Mouse (Mus musculus): ENCODE data around the gene Fxyd6. TPM values are rescaled to one million over a fixed set of nuclear protein-coding genes. Genes with fewer than 3 reads are reported as not detected.

Fxyd6 gene
- polyA plus RNA-seq, 1 experiment from 2014 or later = 184 TPM

GRCm38 (mm10) chr9:45432639-45433038, 62.7 kb downstream of the Fxyd6 start:
- Histone ChIP-seq H3K27me3 (ENCODE audit: insufficient read depth, low read length) (peaks cover 46% of the 10 kb centered on the region), H3K9ac (replicated peaks; ENCODE audit: low read length) (no peak overlapping the region), H3K4me1 (ENCODE audit: insufficient read depth, low read length) (peaks cover 11% of the 10 kb centered on the region; the same call in 1 of the 2 replicates), H3K27ac (ENCODE audit: low read length) (no peak overlapping the region), H3K4me3 (ENCODE audit: low read length) (no peak overlapping the region), H3K36me3 (ENCODE audit: insufficient read depth, low read length) (no peaks in the 10 kb centered on the region), H3K4me2 (replicated peaks; ENCODE audit: low read depth, low read length) (no peak overlapping the region), H3K9me3 (ENCODE audit: low read length) (no peaks in the 10 kb centered on the region)
- 78% methylated on average over 12 of the region's 12 CpGs for WGBS
- ATAC-seq (ENCODE audit: low FRiP score, low TSS enrichment) = no peak

DNA sequence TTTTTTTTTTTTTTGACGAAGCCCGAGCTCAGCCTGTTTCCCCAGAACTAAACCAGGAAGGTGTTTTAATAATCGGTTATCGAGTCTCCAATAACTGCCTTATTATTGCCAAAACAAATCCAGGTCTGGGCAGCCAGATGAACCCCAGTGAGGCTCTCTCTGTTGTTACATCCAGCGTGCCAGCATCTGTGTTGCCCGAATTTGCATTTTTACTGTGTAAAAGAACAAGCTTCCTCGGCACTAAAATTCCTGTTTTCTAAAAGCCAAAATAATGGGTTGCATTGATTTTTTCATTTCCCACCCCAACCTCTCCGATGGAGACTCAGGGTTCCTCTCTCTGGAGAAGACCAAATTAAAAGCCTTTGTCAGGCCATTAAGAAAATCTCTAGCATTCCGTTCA, 63.1 kb downstream of the Fxyd6 start:
- Histone ChIP-seq H3K4me2 (replicated peaks; ENCODE audit: low read depth, low read length) (no peak overlapping the region), H3K4me3 (ENCODE audit: low read length) (no peak overlapping the region), H3K27me3 (ENCODE audit: insufficient read depth, low read length) (peaks cover 46% of the 10 kb centered on the region), H3K36me3 (ENCODE audit: insufficient read depth, low read length) (no peaks in the 10 kb centered on the region), H3K9me3 (ENCODE audit: low read length) (no peaks in the 10 kb centered on the region), H3K4me1 (ENCODE audit: insufficient read depth, low read length) (peaks cover 11% of the 10 kb centered on the region; the same call in 1 of the 2 replicates), H3K9ac (replicated peaks; ENCODE audit: low read length) (no peak overlapping the region), H3K27ac (ENCODE audit: low read length) (no peak overlapping the region)
- 79% methylated on average over 9 of the region's 9 CpGs for WGBS
- no peak for ATAC-seq (ENCODE audit: low FRiP score, low TSS enrichment)

DNA sequence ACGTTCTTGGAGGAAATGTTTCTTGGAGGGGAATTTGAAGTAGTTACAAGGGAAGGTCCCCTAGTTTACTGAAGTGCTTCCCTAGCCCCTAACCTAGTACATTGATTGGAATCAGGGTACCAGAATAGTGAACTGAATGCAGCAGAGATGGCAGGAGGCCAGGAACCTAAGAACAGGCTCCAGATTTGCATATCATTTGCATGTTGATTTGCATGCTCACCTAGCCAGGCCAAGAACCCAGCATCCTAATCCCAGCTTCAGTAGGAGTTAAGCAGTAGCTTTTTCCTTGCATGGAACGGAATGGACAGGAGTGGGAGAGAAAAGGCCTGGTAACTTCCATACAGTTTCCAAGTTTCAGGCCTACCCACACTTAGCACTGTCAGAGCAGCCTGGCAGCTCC, 64.2 kb downstream of the Fxyd6 start:
- 74% methylated on average over 2 of the region's 2 CpGs for WGBS
- Histone ChIP-seq H3K4me1 (ENCODE audit: insufficient read depth, low read length) (peaks cover 11% of the 10 kb centered on the region; the same call in 1 of the 2 replicates), H3K36me3 (ENCODE audit: insufficient read depth, low read length) (no peaks in the 10 kb centered on the region), H3K27ac (ENCODE audit: low read length) (no peak overlapping the region), H3K27me3 (ENCODE audit: insufficient read depth, low read length) (peaks cover 41% of the 10 kb centered on the region), H3K4me3 (ENCODE audit: low read length) (no peak overlapping the region), H3K4me2 (replicated peaks; ENCODE audit: low read depth, low read length) (no peak overlapping the region), H3K9ac (replicated peaks; ENCODE audit: low read length) (no peak overlapping the region), H3K9me3 (ENCODE audit: low read length) (no peaks in the 10 kb centered on the region)
- ATAC-seq (ENCODE audit: low FRiP score, low TSS enrichment) = no peak

GRCm38 (mm10) chr9:45439025-45439424, 69.0 kb downstream of the Fxyd6 start:
- Histone ChIP-seq H3K4me3 (ENCODE audit: low read length) (no peak overlapping the region), H3K4me2 (replicated peaks; ENCODE audit: low read depth, low read length) (no peak overlapping the region), H3K4me1 (ENCODE audit: insufficient read depth, low read length) (no peaks in the 10 kb centered on the region), H3K9me3 (ENCODE audit: low read length) (no peaks in the 10 kb centered on the region), H3K27ac (ENCODE audit: low read length) (no peak overlapping the region), H3K9ac (replicated peaks; ENCODE audit: low read length) (no peak overlapping the region), H3K36me3 (ENCODE audit: insufficient read depth, low read length) (no peaks in the 10 kb centered on the region), H3K27me3 (ENCODE audit: insufficient read depth, low read length) (no peaks in the 10 kb centered on the region)
- 73% methylated on average over 4 of the region's 4 CpGs for WGBS
- no peak for ATAC-seq (ENCODE audit: low FRiP score, low TSS enrichment)

GRCm38 (mm10) chr9:45440083-45440784, 70.2 kb downstream of the Fxyd6 start:
- 75% methylated on average over 16 of the region's 16 CpGs for WGBS
- no peak overlapping the region for H3K4me3 ChIP-seq (ENCODE audit: low read length)
- no peaks in the 10 kb centered on the region for H3K9me3 ChIP-seq (ENCODE audit: low read length)
- no peaks in the 10 kb centered on the region for H3K4me1 ChIP-seq (ENCODE audit: insufficient read depth, low read length)
- ATAC-seq (ENCODE audit: low FRiP score, low TSS enrichment) = no peak
- no peaks in the 10 kb centered on the region for H3K36me3 ChIP-seq (ENCODE audit: insufficient read depth, low read length)
- H3K27me3 ChIP-seq (ENCODE audit: insufficient read depth, low read length) = no peaks in the 10 kb centered on the region
- H3K9ac ChIP-seq (replicated peaks; ENCODE audit: low read length) = no peak overlapping the region
- H3K4me2 ChIP-seq (replicated peaks; ENCODE audit: low read depth, low read length) = no peak overlapping the region
- no peak overlapping the region for H3K27ac ChIP-seq (ENCODE audit: low read length)

- Histone ChIP-seq H3K9ac (replicated peaks; ENCODE audit: low read length) (no peak overlapping the region), H3K4me1 (ENCODE audit: insufficient read depth, low read length) (no peaks in the 10 kb centered on the region), H3K36me3 (ENCODE audit: insufficient read depth, low read length) (no peaks in the 10 kb centered on the region), H3K4me3 (ENCODE audit: low read length) (no peak overlapping the region), H3K9me3 (ENCODE audit: low read length) (no peaks in the 10 kb centered on the region), H3K27ac (ENCODE audit: low read length) (no peak overlapping the region), H3K27me3 (ENCODE audit: insufficient read depth, low read length) (no peaks in the 10 kb centered on the region), H3K4me2 (replicated peaks; ENCODE audit: low read depth, low read length) (no peak overlapping the region)
- ATAC-seq (ENCODE audit: low FRiP score, low TSS enrichment) = no peak
- WGBS = 63% methylated on average over 5 of the region's 5 CpGs
Measured at GRCm38 (mm10) chr9:45444251-45444798, 74.3 kb downstream of the Fxyd6 start.

Other genes starting within 250 kb of the Fxyd6 start
- 0.91 and 1.0 TPM in 2 replicates for gene Scn4b, start 231.8 kb upstream of the Fxyd6 start, polyA plus RNA-seq (2015; fragmentation: Nextera tagmentation; extraction: Ambion mirVana)
- gene BC049352, start 188.2 kb upstream of the Fxyd6 start, polyA plus RNA-seq (2015; fragmentation: Nextera tagmentation; extraction: Ambion mirVana) = 0.15 TPM in 1 of 2 replicates, not detected in the other
- 0.33 and 0.61 TPM in 2 replicates for gene Tmprss4, start 166.1 kb upstream of the Fxyd6 start, polyA plus RNA-seq (2015; fragmentation: Nextera tagmentation; extraction: Ambion mirVana)
- 0.65 and 0.92 TPM in 2 replicates for gene Il10ra, start 101.0 kb upstream of the Fxyd6 start, polyA plus RNA-seq (2015; fragmentation: Nextera tagmentation; extraction: Ambion mirVana)
- gene Tmprss13, start 51.1 kb upstream of the Fxyd6 start, polyA plus RNA-seq (2015; fragmentation: Nextera tagmentation; extraction: Ambion mirVana) = 0.33 and 0.36 TPM in 2 replicates
- gene Fxyd2, start 29.5 kb downstream of the Fxyd6 start, polyA plus RNA-seq (2015; fragmentation: Nextera tagmentation; extraction: Ambion mirVana) = 746 and 828 TPM in 2 replicates
- gene Dscaml1, start 56.4 kb downstream of the Fxyd6 start, polyA plus RNA-seq (2015; fragmentation: Nextera tagmentation; extraction: Ambion mirVana) = 0.17 and 0.37 TPM in 2 replicates

Data from kidney, embryonic 16.5 days (tissue).